Comparison of ENCODE assay signal across 24 mouse cellular contexts in the genomic region with DNA sequence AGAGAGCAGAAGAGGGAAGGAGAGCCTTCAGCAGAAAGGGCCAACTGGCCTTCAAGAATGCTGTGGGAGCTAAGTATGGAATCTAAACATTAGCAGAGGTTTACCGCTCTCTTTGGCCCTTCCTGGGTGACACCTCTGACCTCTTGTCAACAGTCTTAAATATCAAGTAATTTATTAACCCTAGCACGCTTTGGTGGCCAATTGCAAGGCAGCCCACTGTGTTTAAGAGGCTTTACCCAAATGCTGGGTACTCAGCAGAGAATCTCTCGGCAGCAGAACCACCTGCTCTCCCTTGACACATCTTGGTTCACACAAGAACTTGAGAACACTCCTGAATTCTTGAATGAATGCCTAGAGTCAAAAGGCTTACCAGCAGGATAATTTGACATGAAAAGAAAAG.
A peak's percentile ranks its signal among the peaks of the same experiment; 100 is the strongest.
DNase-seq lines count a peak whose midpoint lies in the region; ATAC-seq and TF ChIP-seq lines count a peak whose summit lies in the region.
"Had no signal": no experiment of that assay in that cellular context is flagged by ENCODE, and none has a peak within 500 bp of the region (broad histone marks: within the 10 kb centered on the region; RNA-seq: fewer than 3 reads in every experiment).

No protein-coding gene starts in this region.

- H3K36me3 ChIP-seq in lung, embryonic 14.5 days (ENCODE audit: insufficient read depth) = no peaks in the 10 kb centered on the region
- no peaks in the 10 kb centered on the region for H3K36me3 ChIP-seq in stomach, embryonic 14.5 days (ENCODE audit: control insufficient read depth, insufficient read depth, low read length)
- H3K36me3 ChIP-seq in stomach, postnatal 0 days (ENCODE audit: control insufficient read depth, insufficient read depth, low read length) = no peaks in the 10 kb centered on the region
- H3K36me3 ChIP-seq: embryonic facial prominence, embryonic 12.5 days; midbrain, embryonic 12.5 days; neural tube, embryonic 13.5 days had no signal

- no peak for TF ChIP-seq CTCF in lung, embryonic 14.5 days (IDR thresholded peaks at IDR 0.05; ENCODE audit: low read depth)
- no peak for TF ChIP-seq CTCF in stomach, postnatal 0 days (IDR thresholded peaks at IDR 0.05; ENCODE audit: low read depth)

- peak; percentile 19 for DNase-seq in kidney, adult 9 months
- DNase-seq in kidney, adult 8-10 months = no peak
- DNase-seq in lung, embryonic 14.5 days = peak; percentile 30
- no peak for DNase-seq in lung, postnatal 10 days
- DNase-seq in stomach, postnatal 0 days (ENCODE audit: low spot score) = no peak
- peak; percentile 73 for DNase-seq in yolk sac, embryonic 10.5 days (ENCODE audit: low spot score)
- no peak for DNase-seq in heart, postnatal 25 days (ENCODE audit: low spot score)
- DNase-seq: adrenal gland, adult 2 months; adrenal gland, postnatal 36 days; B cell, adult 2 months; cerebellum, adult 18-20 months; cerebellum, postnatal 10 days; gastrocnemius, postnatal 25 days; layer of hippocampus, adult 9-11 months had no signal

- no peak overlapping the region for H3K9ac ChIP-seq in lung, embryonic 14.5 days
- no peak overlapping the region for H3K9ac ChIP-seq in stomach, embryonic 14.5 days (replicated peaks; ENCODE audit: low read depth, low read length)
- no peak overlapping the region for H3K9ac ChIP-seq in stomach, postnatal 0 days (ENCODE audit: low read length)
- H3K9ac ChIP-seq: embryonic facial prominence, embryonic 12.5 days; hindbrain, embryonic 14.5 days; midbrain, embryonic 12.5 days; neural tube, embryonic 13.5 days had no signal

- H3K4me2 ChIP-seq in lung, embryonic 14.5 days = no peak overlapping the region
- H3K4me2 ChIP-seq in stomach, embryonic 14.5 days (replicated peaks; ENCODE audit: low read depth, low read length) = no peak overlapping the region
- H3K4me2 ChIP-seq in stomach, postnatal 0 days (replicated peaks; ENCODE audit: low read depth) = no peak overlapping the region
- H3K4me2 ChIP-seq: embryonic facial prominence, embryonic 12.5 days; heart, embryonic 11.5 days; hindbrain, embryonic 14.5 days; liver, embryonic 11.5 days; midbrain, embryonic 12.5 days; neural tube, embryonic 13.5 days had no signal

- intact Hi-C loops in heart, postnatal 25 days (cut with DNase I) = no loop called here

- H3K4me3 ChIP-seq in lung, embryonic 14.5 days (ENCODE audit: low read depth, low read length) = no peak overlapping the region
- no peak overlapping the region for H3K4me3 ChIP-seq in stomach, embryonic 14.5 days (ENCODE audit: low read depth, low read length)
- no peak overlapping the region for H3K4me3 ChIP-seq in stomach, postnatal 0 days (ENCODE audit: low read depth, low read length)
- H3K4me3 ChIP-seq: embryonic facial prominence, embryonic 12.5 days; midbrain, embryonic 12.5 days; myocyte; neural tube, embryonic 13.5 days had no signal

- no peaks in the 10 kb centered on the region for H3K4me1 ChIP-seq in lung, embryonic 14.5 days (ENCODE audit: insufficient read depth)
- H3K4me1 ChIP-seq in stomach, embryonic 14.5 days (ENCODE audit: control insufficient read depth, insufficient read depth, low read length) = no peaks in the 10 kb centered on the region
- no peaks in the 10 kb centered on the region for H3K4me1 ChIP-seq in stomach, postnatal 0 days (replicated peaks; ENCODE audit: control insufficient read depth, insufficient read depth)
- H3K4me1 ChIP-seq: neural tube, embryonic 13.5 days had no signal

- no peak for TF ChIP-seq EP300 in stomach, postnatal 0 days (optimal IDR thresholded peaks at IDR 0.05)

- peak; percentile 49; the same call in 1 of the 2 replicates for ATAC-seq in lung, embryonic 14.5 days (ENCODE audit: insufficient read depth)
- peak; percentile 33; the same call in 1 of the 2 replicates for ATAC-seq in stomach, embryonic 14.5 days (ENCODE audit: insufficient number of reproducible peaks, insufficient read depth, low FRiP score, low read depth)
- no peak for ATAC-seq in stomach, postnatal 0 days (ENCODE audit: low FRiP score, low TSS enrichment)
- ATAC-seq: forebrain, embryonic 14.5 days; intestine, postnatal 0 days had no signal

- H3K9me3 ChIP-seq in lung, embryonic 14.5 days (ENCODE audit: low read depth, low read length) = no peaks in the 10 kb centered on the region
- no peaks in the 10 kb centered on the region for H3K9me3 ChIP-seq in stomach, embryonic 14.5 days (ENCODE audit: control insufficient read depth, low read depth, low read length)
- H3K9me3 ChIP-seq in stomach, postnatal 0 days (ENCODE audit: control insufficient read depth, low read length) = no peaks in the 10 kb centered on the region
- H3K9me3 ChIP-seq: embryonic facial prominence, embryonic 12.5 days; midbrain, embryonic 12.5 days; neural tube, embryonic 13.5 days had no signal

- whole genome bisulfite sequencing in lung, embryonic 14.5 days = 9% methylated on average over 3 of the region's 3 CpGs
- 16% methylated on average over 3 of the region's 3 CpGs for WGBS in stomach, embryonic 14.5 days
- 28% methylated on average over 3 of the region's 3 CpGs for WGBS in stomach, postnatal 0 days

- no peaks in the 10 kb centered on the region for H3K27me3 ChIP-seq in lung, embryonic 14.5 days (ENCODE audit: insufficient read depth, low read length)
- H3K27me3 ChIP-seq in stomach, embryonic 14.5 days (ENCODE audit: control insufficient read depth, insufficient read depth, low read length) = no peaks in the 10 kb centered on the region
- no peaks in the 10 kb centered on the region for H3K27me3 ChIP-seq in stomach, postnatal 0 days (ENCODE audit: control insufficient read depth, insufficient read depth, low read length)
- H3K27me3 ChIP-seq: embryonic facial prominence, embryonic 12.5 days; midbrain, embryonic 12.5 days; neural tube, embryonic 13.5 days had no signal

- H3K27ac ChIP-seq in lung, embryonic 14.5 days (ENCODE audit: low read depth) = no peak overlapping the region
- H3K27ac ChIP-seq in stomach, embryonic 14.5 days (ENCODE audit: low read length) = no peak overlapping the region
- H3K27ac ChIP-seq in stomach, postnatal 0 days (replicated peaks) = no peak overlapping the region
- H3K27ac ChIP-seq: embryonic facial prominence, embryonic 12.5 days; hindbrain, embryonic 14.5 days; midbrain, embryonic 12.5 days; neural tube, embryonic 13.5 days had no signal

Comparison
In these comparisons a context has a peak if more than half of its experiments do, and no peak if none do; other contexts are left out.
1. DNase-seq: peak in kidney, adult 9 months (single experiment), lung, embryonic 14.5 days (single experiment) and yolk sac, embryonic 10.5 days (single experiment); none in kidney, adult 8-10 months (0 of 2), lung, postnatal 10 days (single experiment), stomach, postnatal 0 days (single experiment) and heart, postnatal 25 days (single experiment).